Mouse (Mus musculus): ENCODE results near the gene Ube2e1. TPM values are rescaled to one million over a fixed set of nuclear protein-coding genes. Genes with fewer than 3 reads are reported as not detected.

Gene Ube2e1
- polyA plus RNA-seq, 1 experiment from 2014 or later, result 107 TPM

GRCm38 (mm10) chr14:18352934-18353333 is 21.3 kb upstream of the Ube2e1 start:
- WGBS, result 73% methylated on average over 3 of the region's 3 CpGs
- Histone ChIP-seq H3K27me3 (ENCODE audit: insufficient read depth, poor library complexity, severe bottlenecking) (no peaks in the 10 kb centered on the region), H3K4me1 (peaks cover 15% of the 10 kb centered on the region), H3K9me3 (no peaks in the 10 kb centered on the region), H3K27ac (no peak overlapping the region), H3K4me3 (no peak overlapping the region), H3K36me3 (no peaks in the 10 kb centered on the region)
- no peak for DNase-seq (ENCODE audit: low spot score)

GRCm38 (mm10) chr14:18350680-18351079 is 19.0 kb upstream of the Ube2e1 start:
- Histone ChIP-seq H3K27ac (no peak overlapping the region), H3K4me1 (peaks cover 6% of the 10 kb centered on the region; the same call in 1 of the 2 replicates), H3K4me3 (no peak overlapping the region), H3K36me3 (no peaks in the 10 kb centered on the region), H3K9me3 (no peaks in the 10 kb centered on the region), H3K27me3 (ENCODE audit: insufficient read depth, poor library complexity, severe bottlenecking) (no peaks in the 10 kb centered on the region)
- 88% methylated on average over 1 of the region's 1 CpGs for WGBS
- DNase-seq (ENCODE audit: low spot score), result no peak

GRCm38 (mm10) chr14:18349871-18350270 is 18.2 kb upstream of the Ube2e1 start:
- no peak for DNase-seq (ENCODE audit: low spot score)
- Histone ChIP-seq H3K4me3 (no peak overlapping the region), H3K36me3 (no peaks in the 10 kb centered on the region), H3K9me3 (no peaks in the 10 kb centered on the region), H3K27me3 (ENCODE audit: insufficient read depth, poor library complexity, severe bottlenecking) (no peaks in the 10 kb centered on the region), H3K4me1 (no peaks in the 10 kb centered on the region), H3K27ac (no peak overlapping the region)
- WGBS, result 61% methylated on average over 5 of the region's 5 CpGs

- 58% methylated on average over 4 of the region's 4 CpGs for whole genome bisulfite sequencing
- H3K36me3 ChIP-seq, result no peaks in the 10 kb centered on the region
- no peak overlapping the region for H3K4me3 ChIP-seq
- H3K27me3 ChIP-seq (ENCODE audit: insufficient read depth, poor library complexity, severe bottlenecking), result no peaks in the 10 kb centered on the region
- H3K4me1 ChIP-seq, result no peaks in the 10 kb centered on the region
- no peak for DNase-seq (ENCODE audit: low spot score)
- no peaks in the 10 kb centered on the region for H3K9me3 ChIP-seq
- no peak overlapping the region for H3K27ac ChIP-seq
These were observed 11.9 kb upstream of the Ube2e1 start for GRCm38 (mm10) chr14:18343589-18343988.

- Histone ChIP-seq H3K9me3 (no peaks in the 10 kb centered on the region), H3K27ac (no peak overlapping the region), H3K27me3 (ENCODE audit: insufficient read depth, poor library complexity, severe bottlenecking) (no peaks in the 10 kb centered on the region), H3K4me3 (no peak overlapping the region), H3K36me3 (no peaks in the 10 kb centered on the region), H3K4me1 (no peaks in the 10 kb centered on the region)
- no peak for DNase-seq (ENCODE audit: low spot score)
- WGBS, result 88% methylated on average over 2 of the region's 2 CpGs
These were observed 11.1 kb upstream of the Ube2e1 start for GRCm38 (mm10) chr14:18342749-18343148.

GRCm38 (mm10) chr14:18341088-18341487 is 9.4 kb upstream of the Ube2e1 start:
- H3K9me3 ChIP-seq, result no peaks in the 10 kb centered on the region
- no peak overlapping the region for H3K4me3 ChIP-seq
- H3K27me3 ChIP-seq (ENCODE audit: insufficient read depth, poor library complexity, severe bottlenecking), result no peaks in the 10 kb centered on the region
- 88% methylated on average over 3 of the region's 3 CpGs for WGBS
- H3K4me1 ChIP-seq, result no peaks in the 10 kb centered on the region
- no peaks in the 10 kb centered on the region for H3K36me3 ChIP-seq
- DNase-seq (ENCODE audit: low spot score), result no peak
- no peak overlapping the region for H3K27ac ChIP-seq

DNA sequence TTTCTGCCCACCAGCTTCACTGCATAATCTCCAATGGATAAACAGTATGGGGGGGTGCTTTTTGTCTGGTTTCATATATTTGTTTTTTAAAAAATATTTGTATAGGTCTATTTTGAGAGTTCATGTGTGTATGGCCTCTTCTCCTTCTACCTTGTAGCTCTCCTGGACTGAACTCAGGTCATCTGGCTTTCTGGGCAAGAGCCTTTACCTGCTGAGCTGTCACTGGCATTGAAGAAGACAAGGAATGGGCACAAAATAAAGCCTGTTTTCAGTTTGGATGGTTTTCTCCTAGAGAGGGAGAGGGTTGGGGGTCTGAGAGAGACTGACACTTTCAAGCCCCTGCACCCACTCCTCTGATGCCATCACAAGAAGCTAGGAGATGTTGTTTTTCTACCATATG is 4.4 kb upstream of the Ube2e1 start:
- DNase-seq (ENCODE audit: low spot score), result no peak
- Histone ChIP-seq H3K27ac (no peak overlapping the region), H3K27me3 (ENCODE audit: insufficient read depth, poor library complexity, severe bottlenecking) (no peaks in the 10 kb centered on the region), H3K4me1 (no peaks in the 10 kb centered on the region), H3K4me3 (no peak overlapping the region), H3K9me3 (no peaks in the 10 kb centered on the region), H3K36me3 (no peaks in the 10 kb centered on the region)

GRCm38 (mm10) chr14:18330789-18331692 is 618 bp downstream of the Ube2e1 start:
- peaks cover 5% of the 10 kb centered on the region; the same call in 1 of the 2 replicates for H3K36me3 ChIP-seq
- WGBS, result under 1% methylated on average over 91 of the region's 99 CpGs

GRCm38 (mm10) chr14:18326968-18327672 is 4.5 kb downstream of the Ube2e1 start:
- Histone ChIP-seq H3K9me3 (no peaks in the 10 kb centered on the region), H3K27me3 (ENCODE audit: insufficient read depth, poor library complexity, severe bottlenecking) (no peaks in the 10 kb centered on the region), H3K4me1 (peaks cover 22% of the 10 kb centered on the region), H3K27ac (peak overlapping the region; percentile 89), H3K4me3 (peak overlapping the region; percentile 74), H3K36me3 (peaks cover 8% of the 10 kb centered on the region)
- peak; percentile 84 for DNase-seq (ENCODE audit: low spot score)
- WGBS, result 2% methylated on average over 37 of the region's 37 CpGs

More at GRCm38 (mm10) chr14:18330789-18331692, 618 bp downstream of the Ube2e1 start:
- peaks cover 22% of the 10 kb centered on the region for H3K4me1 ChIP-seq
- DNase-seq (ENCODE audit: low spot score), result peak; percentile 76
- H3K4me3 ChIP-seq, result peak overlapping the region; percentile 93
- peak overlapping the region; percentile 95 for H3K27ac ChIP-seq
- no peaks in the 10 kb centered on the region for H3K27me3 ChIP-seq (ENCODE audit: insufficient read depth, poor library complexity, severe bottlenecking)
- no peaks in the 10 kb centered on the region for H3K9me3 ChIP-seq

DNA sequence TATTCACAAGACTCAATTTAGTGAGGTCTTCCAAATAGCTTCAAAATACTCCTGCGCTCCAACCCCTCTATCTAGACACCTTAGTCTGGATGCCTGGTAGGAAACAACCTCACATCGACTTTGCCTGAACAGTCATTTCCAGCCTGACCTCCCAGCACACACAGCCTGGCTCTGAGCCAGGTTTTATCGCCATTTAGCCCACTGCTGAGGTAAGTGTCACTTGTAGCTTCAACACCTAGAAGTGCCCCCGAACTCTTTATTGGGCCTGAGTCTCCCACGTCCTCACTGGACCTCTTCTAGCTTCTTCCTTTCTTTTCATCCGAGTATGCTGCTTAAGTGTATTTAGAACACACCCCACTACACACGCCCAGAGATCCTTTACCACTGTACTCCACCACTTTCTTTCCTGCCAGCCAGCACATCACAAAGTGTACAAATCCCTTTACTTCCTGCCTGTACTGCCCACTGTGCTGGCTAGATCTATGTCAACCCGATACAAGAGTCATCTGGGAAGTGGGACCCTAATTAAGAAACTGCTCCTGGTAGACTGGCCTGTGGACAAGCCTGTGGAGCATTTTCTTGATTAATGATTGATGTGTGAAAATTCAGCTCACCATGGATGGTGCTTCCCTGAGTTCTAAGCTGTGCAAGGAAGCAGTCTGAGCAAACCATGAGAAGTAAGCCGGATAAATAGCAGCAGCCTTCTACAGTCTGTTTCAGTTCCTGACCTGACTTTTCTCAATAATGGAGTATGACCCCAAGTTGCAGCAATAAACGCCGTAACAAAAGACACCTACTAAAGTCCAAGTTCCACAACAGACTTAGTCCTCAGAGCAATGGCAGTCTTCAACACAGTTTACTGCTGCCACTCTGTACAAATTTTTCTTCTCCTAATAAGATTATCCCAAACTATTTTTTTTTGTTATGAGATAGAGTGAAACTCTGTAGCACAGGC is 13.9 kb downstream of the Ube2e1 start:
- Histone ChIP-seq H3K27me3 (ENCODE audit: insufficient read depth, poor library complexity, severe bottlenecking) (no peaks in the 10 kb centered on the region), H3K4me1 (peaks cover 11% of the 10 kb centered on the region; the same call in 1 of the 2 replicates), H3K9me3 (no peaks in the 10 kb centered on the region), H3K4me3 (0 out of 2 replicates have a peak overlapping the region, but pooled peaks have one; percentile 5), H3K36me3 (peaks cover 5% of the 10 kb centered on the region; the same call in 1 of the 2 replicates), H3K27ac (no peak overlapping the region)
- WGBS, result 55% methylated on average over 11 of the region's 11 CpGs
- DNase-seq (ENCODE audit: low spot score), result peak; percentile 80

DNA sequence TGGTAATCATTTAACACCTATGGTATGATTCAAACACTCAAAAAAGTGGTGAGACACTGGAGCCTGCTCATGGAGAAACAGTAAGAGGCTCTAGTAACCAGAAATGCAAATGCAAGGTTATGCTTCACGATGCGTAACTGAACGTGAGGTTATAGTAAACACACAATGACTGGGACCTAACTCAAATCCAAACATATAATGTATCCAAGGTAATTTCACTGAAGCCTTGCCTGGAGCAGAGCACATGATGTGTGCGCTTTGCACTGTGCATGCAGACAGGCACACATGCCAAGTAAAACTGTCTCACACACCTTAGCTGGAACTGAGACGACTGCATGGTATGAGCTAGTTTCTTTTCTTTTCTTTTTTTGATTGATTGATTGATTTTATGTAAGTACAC is 27.5 kb downstream of the Ube2e1 start:
- Histone ChIP-seq H3K27ac (no peak overlapping the region), H3K9me3 (no peaks in the 10 kb centered on the region), H3K4me3 (no peak overlapping the region), H3K36me3 (peaks cover 1% of the 10 kb centered on the region; the same call in 1 of the 2 replicates), H3K4me1 (peaks cover 28% of the 10 kb centered on the region), H3K27me3 (ENCODE audit: insufficient read depth, poor library complexity, severe bottlenecking) (peaks cover 2% of the 10 kb centered on the region)
- WGBS, result 91% methylated on average over 5 of the region's 5 CpGs
- no peak for DNase-seq (ENCODE audit: low spot score)

GRCm38 (mm10) chr14:18303262-18303661 is 28.4 kb downstream of the Ube2e1 start:
- Histone ChIP-seq H3K4me1 (peaks cover 28% of the 10 kb centered on the region), H3K27ac (no peak overlapping the region), H3K36me3 (peaks cover 4% of the 10 kb centered on the region; the same call in 1 of the 2 replicates), H3K4me3 (no peak overlapping the region), H3K27me3 (ENCODE audit: insufficient read depth, poor library complexity, severe bottlenecking) (peaks cover 7% of the 10 kb centered on the region), H3K9me3 (no peaks in the 10 kb centered on the region)
- DNase-seq (ENCODE audit: low spot score), result peak; percentile 78
- WGBS, result 34% methylated on average over 4 of the region's 4 CpGs

Data from heart, embryonic 10.5 days (tissue).